Mouse (Mus musculus): ENCODE results near the gene Rtkn2. TPM values are rescaled to one million over a fixed set of nuclear protein-coding genes. Genes with fewer than 3 reads are reported as not detected.

Gene Rtkn2
- polyA plus RNA-seq, 1 experiment = 0.09 TPM

DNA sequence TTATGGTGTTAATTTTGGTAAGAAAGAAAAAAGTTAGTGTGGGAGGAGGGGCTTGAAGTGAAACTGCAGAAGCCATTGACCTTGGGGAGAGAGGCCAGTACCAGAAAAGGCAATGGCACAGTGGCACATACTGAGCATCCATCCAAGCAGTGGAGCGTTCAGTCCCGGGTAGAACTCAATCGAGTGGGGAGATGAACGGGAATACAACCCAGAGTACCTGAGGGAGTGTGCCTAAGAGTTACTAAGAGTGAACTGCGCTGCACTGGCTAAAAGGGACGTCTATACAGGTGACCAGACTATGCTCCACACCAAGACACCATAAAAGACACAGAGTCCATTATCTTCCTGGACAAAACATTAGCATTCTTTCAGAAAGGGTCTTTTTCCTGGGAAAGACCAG lies 128.3 kb downstream of the Rtkn2 start:
- H3K4me1 ChIP-seq (ENCODE audit: control insufficient read depth, insufficient read depth, insufficient read length) = peaks cover 6% of the 10 kb centered on the region; the same call in 1 of the 2 replicates
- no peak for DNase-seq (ENCODE audit: low read depth in 1 of 2, low spot score in 2 of 2)
- no peak overlapping the region for H3K4me3 ChIP-seq (ENCODE audit: extremely low read depth, insufficient read depth, insufficient read length)
- no peaks in the 10 kb centered on the region for H3K27me3 ChIP-seq (ENCODE audit: control insufficient read depth, insufficient read depth, low read length)
- 89% methylated on average over 6 of the region's 6 CpGs for WGBS
- peaks cover 3% of the 10 kb centered on the region; the same call in 1 of the 2 replicates for H3K36me3 ChIP-seq (ENCODE audit: control insufficient read depth, insufficient read depth, low read length)
- H3K27ac ChIP-seq (ENCODE audit: insufficient read depth, low read length) = no peak overlapping the region
- TF ChIP-seq POLR2A (IDR thresholded peaks at IDR 0.05; ENCODE audit: low read depth, low read length) (no peak), CTCF (IDR thresholded peaks at IDR 0.05; ENCODE audit: extremely low read depth, insufficient read depth, insufficient read length, insufficient replicate concordance) (no peak)

Other genes with a start within 250 kb of the Rtkn2 start
- 0.27 and 0.39 TPM in 2 replicates for gene Zfp365, start 66.9 kb upstream of the Rtkn2 start, polyA plus RNA-seq (2012; rRNA removed)

Measured in spleen, adult 2 months (tissue).